In genomic region chr2:103795843-103796210, GRCm38 (mm10) we compare ENCODE assay signal across 7 mouse cellular contexts. TPM values are rescaled to one million over a fixed set of nuclear protein-coding genes. Genes with fewer than 3 reads are reported as not detected.
DNase-seq lines count a peak whose midpoint lies in the region; ATAC-seq lines count a peak whose summit lies in the region.

No protein-coding gene starts in this region.

- H3K36me3 ChIP-seq in intestine, embryonic 16.5 days (ENCODE audit: control insufficient read depth, insufficient read depth, low read length): no peaks in the 10 kb centered on the region
- peaks cover 49% of the 10 kb centered on the region for H3K36me3 ChIP-seq in midbrain, embryonic 10.5 days

- peak overlapping the region; percentile 100 for H3K27ac ChIP-seq in intestine, embryonic 16.5 days (ENCODE audit: low read length)
- peak overlapping the region; percentile 100 for H3K27ac ChIP-seq in midbrain, embryonic 10.5 days (replicated peaks)

- intact Hi-C loops in left cerebral cortex, postnatal 36 days (cut with DNase I): loop anchor here (10.0 kb wide), 2 partner anchors 189 to 329 kb away; partner anchors contain the start of gene A930018P22Rik

- peak overlapping the region; percentile 48 for H3K4me2 ChIP-seq in intestine, embryonic 16.5 days (ENCODE audit: low read depth, low read length)

- no peaks in the 10 kb centered on the region for H3K9me3 ChIP-seq in intestine, embryonic 16.5 days (ENCODE audit: control insufficient read depth, low read length)
- H3K9me3 ChIP-seq in midbrain, embryonic 10.5 days (replicated peaks): no peaks in the 10 kb centered on the region

- H3K4me1 ChIP-seq in intestine, embryonic 16.5 days (ENCODE audit: control insufficient read depth, insufficient read depth, low read length): peaks cover 12% of the 10 kb centered on the region
- H3K4me1 ChIP-seq in midbrain, embryonic 10.5 days: peaks cover 38% of the 10 kb centered on the region

- H3K9ac ChIP-seq in intestine, embryonic 16.5 days (ENCODE audit: low read depth, low read length): peak overlapping the region; percentile 97

- WGBS in intestine, embryonic 16.5 days: 0% methylated on average over 11 of the region's 11 CpGs
- under 1% methylated on average over 10 of the region's 11 CpGs for WGBS in midbrain, embryonic 10.5 days

- DNase-seq in adrenal gland, adult 8-10 months: peak; percentile 81
- DNase-seq in embryo, embryonic 9.5 days (ENCODE audit: extremely low spot score): peak; percentile 87
- peak; percentile 62 to 72 for DNase-seq in gastrocnemius, postnatal 4 days (ENCODE audit: low spot score in 2 of 2)
- peak; percentile 47 to 48 for DNase-seq in left cerebral cortex, postnatal 36 days (ENCODE audit: low spot score in 2 of 2)
- DNase-seq in midbrain, embryonic 10.5 days (ENCODE audit: low spot score): peak; percentile 79
- peak; percentile 59 for DNase-seq in right cerebral cortex, postnatal 4 days

- peak overlapping the region; percentile 94 for H3K4me3 ChIP-seq in intestine, embryonic 16.5 days (ENCODE audit: low read length)
- H3K4me3 ChIP-seq in midbrain, embryonic 10.5 days: peak overlapping the region; percentile 97

- no peaks in the 10 kb centered on the region for H3K27me3 ChIP-seq in intestine, embryonic 16.5 days (replicated peaks; ENCODE audit: control insufficient read depth, insufficient read depth, low read length)
- no peaks in the 10 kb centered on the region for H3K27me3 ChIP-seq in midbrain, embryonic 10.5 days (ENCODE audit: low read depth, poor library complexity, severe bottlenecking)

- ATAC-seq in intestine, embryonic 16.5 days: peak; percentile 60

RNA-seq across cellular contexts. Expression of gene Caprin1, which starts 1.6 kb away (rescaled TPM):
- 100 to 1,000 TPM; 345 to 413 (median 410) TPM for total RNA-seq in adrenal gland, adult 8-10 months (2022)
- 100 to 1,000 TPM; 248 to 285 TPM for total RNA-seq in gastrocnemius, postnatal 4 days (2021)
- polyA plus RNA-seq in intestine, embryonic 16.5 days (2015; fragmentation: Nextera tagmentation; extraction: Ambion mirVana): 220 and 232 TPM in 2 replicates
- total RNA-seq in left cerebral cortex, postnatal 36 days (2021): 100 to 1,000 TPM; 283 to 320 TPM
- 508 and 536 TPM in 2 replicates for polyA plus RNA-seq in midbrain, embryonic 10.5 days (2016; fragmentation: Nextera tagmentation; extraction: Ambion mirVana)

RNA-seq across cellular contexts. Expression of gene Nat10, which starts 34.8 kb away (rescaled TPM):
- 10 to 100 TPM; 33.8 to 61.8 (median 48.4) TPM for total RNA-seq in adrenal gland, adult 8-10 months (2022)
- 10 to 100 TPM; 22.4 to 23.6 TPM for total RNA-seq in gastrocnemius, postnatal 4 days (2021)
- 27.6 and 28.9 TPM in 2 replicates for polyA plus RNA-seq in intestine, embryonic 16.5 days (2015; fragmentation: Nextera tagmentation; extraction: Ambion mirVana)
- 10 to 100 TPM; 20.5 to 29.1 TPM for total RNA-seq in left cerebral cortex, postnatal 36 days (2021)
- 31.2 and 33.6 TPM in 2 replicates for polyA plus RNA-seq in midbrain, embryonic 10.5 days (2016; fragmentation: Nextera tagmentation; extraction: Ambion mirVana)

Comparison
In these comparisons a context has a peak if more than half of its experiments do, and no peak if none do; other contexts are left out.
1. Peak in every context shown above with its lines: DNase-seq, ATAC-seq, H3K4me3 ChIP-seq and H3K27ac ChIP-seq.